Mouse (Mus musculus) heart, adult 2 months (tissue): ENCODE measurements around the gene Tmem132d.

ENCODE experiments used
- CTCF ChIP-seq: fragments of 200-600 bp; IDR thresholded peaks from 2 replicates; pipeline ENCODE4 v1.8.1; 2022; ENCODE audit warnings: antibody characterized with exemption, mild to moderate bottlenecking, moderate library complexity
- EP300 ChIP-seq: fragments of 200-500 bp; IDR thresholded peaks from 2 replicates; pipeline ENCODE4 v1.6.1; 2011; ENCODE audit warnings: low read depth, low read length, control low read depth; ENCODE audit not compliant: insufficient read depth

GRCm38 (mm10) chr5:127781221-127781620 is 651.7 kb downstream of the Tmem132d start:
- no peak for TF ChIP-seq CTCF
- no peak for TF ChIP-seq EP300
